Mouse (Mus musculus) heart, postnatal 0 days (tissue): ENCODE measurements around the gene Gm2310. TPM values are rescaled to one million over a fixed set of nuclear protein-coding genes. Genes with fewer than 3 reads are reported as not detected.
"Not testable (repeated sequence)": the region's sequence is repeated elsewhere in the genome, so short reads cannot be mapped to it uniquely, and the experiment has no call there.

Source experiments
- ATAC-seq: fragments of 200-750 bp; cut with Nextera tagmentation; 2 replicates; pipeline ENCODE4 v1.8.0; 2017; ENCODE audit warnings: low read depth, moderate number of reproducible peaks, moderate library complexity; ENCODE audit not compliant: insufficient read depth
- DNase-seq: peaks from one replicate; pipeline ENCODE4 v3.0.0-alpha.2; 2016; ENCODE audit warnings: low spot score
- H3K27ac ChIP-seq: fragments of 300-500 bp; sonication (generic); 2 replicates; pipeline ENCODE4 v1.5.1; 2014; ENCODE audit warnings: low read depth, mild to moderate bottlenecking
- H3K27me3 ChIP-seq: fragments of 300-500 bp; sonication (generic); 2 replicates; pipeline ENCODE4 v1.6.1; 2014; ENCODE audit warnings: low read length, mixed read lengths; ENCODE audit not compliant: control insufficient read depth, insufficient read depth
- H3K36me3 ChIP-seq: fragments of 300-500 bp; sonication (generic); replicated peaks from 2 replicates; pipeline ENCODE4 v1.6.1; 2014; ENCODE audit warnings: low read length, mixed read lengths; ENCODE audit not compliant: control insufficient read depth, insufficient read depth
- H3K4me1 ChIP-seq: fragments of 300-500 bp; sonication (generic); 2 replicates; pipeline ENCODE4 v1.6.1; 2014; ENCODE audit warnings: antibody characterized with exemption; ENCODE audit not compliant: control insufficient read depth, insufficient read depth
- H3K4me2 ChIP-seq: fragments of 300-500 bp; sonication (generic); 2 replicates; pipeline ENCODE4 v1.6.1; 2014; ENCODE audit warnings: low read depth, mild to moderate bottlenecking, low read length, moderate library complexity
- H3K4me3 ChIP-seq: fragments of 300-500 bp; sonication (generic); 2 replicates; pipeline ENCODE4 v1.5.1; 2014; ENCODE audit warnings: low read depth, low read length
- H3K9ac ChIP-seq: fragments of 300-500 bp; sonication (generic); replicated peaks from 2 replicates; pipeline ENCODE4 v1.6.1; 2014; ENCODE audit warnings: low read depth, low read length, mixed read lengths
- H3K9me3 ChIP-seq: fragments of 300-500 bp; sonication (generic); replicated peaks from 2 replicates; pipeline ENCODE4 v1.6.1; 2016; ENCODE audit warnings: low read length; ENCODE audit not compliant: control insufficient read depth
- CTCF ChIP-seq: IDR thresholded peaks from 2 replicates; pipeline ENCODE4 v1.5.1; 2016; ENCODE audit warnings: antibody characterized with exemption, control low read depth, low read depth
- EP300 ChIP-seq: IDR thresholded peaks from 2 replicates; pipeline ENCODE4 v1.6.1; 2016; ENCODE audit warnings: antibody characterized with exemption, low read depth
- WGBS: fragments of 180-500 bp; shearing (Covaris S2); extraction: QIAGEN DNeasy Blood & Tissue Kit; methylation state at CpG from one replicate; pipeline ENCODE4 v1.1.7; 2014; 5-methylcytosine and 5-hydroxymethylcytosine counted together
- polyA plus RNA-seq: library from polyadenylated mRNA; unstranded; fragments of >200 nt; fragmentation: Nextera tagmentation; extraction: Ambion mirVana; gene quantifications from 2 replicates; pipeline ENCODE4 v1.2.1, GENCODE M21; 2015
- total RNA-seq: library from RNA; depleted of rRNA; stranded (reverse); fragments of >200 nt; gene quantifications from 2 replicates; pipeline ENCODE4 v1.2.3, GENCODE M21; 2014; ENCODE audit warnings: low replicate concordance; rRNA removed

Gm2310 gene
- total RNA-seq (not detected in 2 replicates), polyA plus RNA-seq (not detected in 2 replicates)

DNA sequence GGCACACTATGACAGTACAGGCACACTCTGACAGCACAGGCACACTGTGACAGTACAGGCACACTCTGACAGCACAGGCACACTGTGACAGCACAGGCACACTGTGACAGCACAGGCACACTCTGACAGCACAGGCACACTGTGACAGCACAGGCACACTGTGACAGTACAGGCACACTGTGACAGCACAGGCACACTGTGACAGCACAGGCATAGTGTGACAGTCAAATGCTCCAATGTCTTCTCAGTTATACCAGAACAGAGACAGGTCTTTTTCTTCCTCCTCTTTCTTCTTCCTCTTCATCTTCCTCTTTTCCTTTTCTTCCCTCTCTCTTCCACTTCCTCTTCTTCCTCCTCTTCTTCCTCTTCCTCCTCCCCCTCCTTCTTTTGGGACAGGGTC, at the start of gene Gm2310:
TSS of gene Gm2310 (minus strand) at position 101 of the 400 bp plus-strand sequence.
- ATAC-seq, DNase-seq: not testable (repeated sequence)

DNA sequence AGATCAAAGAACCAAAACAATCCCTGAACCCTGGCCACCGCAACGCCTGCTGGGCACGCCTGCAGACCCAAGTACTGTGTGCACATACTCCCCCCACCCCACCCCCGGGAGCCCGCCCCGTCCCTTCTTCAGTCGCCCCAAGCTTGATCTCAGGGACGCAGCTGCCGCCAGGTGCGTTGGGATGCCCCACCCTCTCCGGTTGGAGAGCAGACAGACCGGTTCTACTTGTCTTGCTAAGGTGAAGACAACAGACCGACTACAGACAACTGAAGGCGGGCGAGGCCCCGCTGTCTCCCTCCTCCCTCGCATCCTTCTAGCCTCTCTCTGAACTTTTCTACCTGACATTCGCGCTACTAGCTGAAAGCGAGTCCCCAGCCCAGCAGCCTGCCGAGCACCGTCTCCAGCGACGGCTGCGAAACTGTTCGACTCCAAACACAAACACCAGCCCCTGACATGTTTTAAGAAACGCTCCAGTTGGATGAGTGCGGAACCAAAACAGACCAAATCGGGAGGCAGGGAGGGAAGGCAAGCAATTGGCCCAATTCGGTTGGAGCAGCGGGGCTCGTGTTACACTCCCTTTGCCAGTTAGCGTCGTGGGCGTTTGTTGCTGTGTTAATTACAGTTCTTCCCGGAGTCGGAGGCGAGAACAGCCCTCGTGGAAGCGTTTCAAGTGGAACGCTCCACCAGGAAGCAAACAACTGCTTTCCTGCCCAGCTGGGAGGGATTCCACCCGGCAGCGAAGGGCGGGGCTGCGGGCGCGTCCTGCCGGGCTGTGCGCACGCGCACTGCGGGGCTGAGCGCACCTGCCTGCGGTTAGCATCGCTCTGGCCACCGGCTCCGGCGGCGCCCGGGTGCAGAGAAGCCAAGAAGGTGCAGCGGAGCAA, 49.1 kb upstream of the Gm2310 start:
- Histone ChIP-seq H3K27ac (peak overlapping the region; percentile 69; the same call in 1 of the 2 replicates), H3K9me3 (no peaks in the 10 kb centered on the region), H3K27me3 (0 out of 2 replicates have a peak, but pooled peaks cover 3% of the 10 kb centered on the region), H3K36me3 (no peaks in the 10 kb centered on the region), H3K9ac (peak overlapping the region; percentile 31; the same call in 1 of the 2 replicates), H3K4me3 (peak overlapping the region; percentile 61), H3K4me2 (peak overlapping the region; percentile 82), H3K4me1 (peaks cover 4% of the 10 kb centered on the region; the same call in 1 of the 2 replicates)
- DNase-seq (peak; percentile 51), ATAC-seq (peak; percentile 80)
- WGBS: under 1% methylated on average over 55 of the region's 61 CpGs
- TF ChIP-seq CTCF: no peak

More for the DNA sequence above, at the start of gene Gm2310:
- H3K9me3 ChIP-seq, H3K27me3 ChIP-seq, H3K4me1 ChIP-seq, H3K36me3 ChIP-seq, H3K27ac ChIP-seq, H3K4me3 ChIP-seq, H3K9ac ChIP-seq, H3K4me2 ChIP-seq: not testable (repeated sequence)

DNA sequence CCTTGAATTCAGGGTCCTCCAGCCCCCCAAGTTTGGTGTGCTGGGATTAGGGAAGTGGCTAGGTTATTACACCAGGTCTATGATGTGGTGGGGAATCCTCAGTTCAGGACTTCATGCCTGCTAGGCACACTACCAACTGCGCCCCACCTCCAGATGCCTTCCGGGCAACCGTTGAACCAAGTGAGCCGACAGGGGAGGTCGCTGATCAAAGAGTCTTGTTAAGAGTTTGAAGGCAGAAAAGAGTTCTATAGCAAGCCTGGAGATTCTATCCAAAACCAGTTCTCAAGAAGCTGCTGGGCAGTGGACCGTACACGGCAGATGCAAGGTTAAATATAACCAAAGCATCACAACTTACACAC, 48.5 kb upstream of the Gm2310 start:
- no peak for DNase-seq

DNA sequence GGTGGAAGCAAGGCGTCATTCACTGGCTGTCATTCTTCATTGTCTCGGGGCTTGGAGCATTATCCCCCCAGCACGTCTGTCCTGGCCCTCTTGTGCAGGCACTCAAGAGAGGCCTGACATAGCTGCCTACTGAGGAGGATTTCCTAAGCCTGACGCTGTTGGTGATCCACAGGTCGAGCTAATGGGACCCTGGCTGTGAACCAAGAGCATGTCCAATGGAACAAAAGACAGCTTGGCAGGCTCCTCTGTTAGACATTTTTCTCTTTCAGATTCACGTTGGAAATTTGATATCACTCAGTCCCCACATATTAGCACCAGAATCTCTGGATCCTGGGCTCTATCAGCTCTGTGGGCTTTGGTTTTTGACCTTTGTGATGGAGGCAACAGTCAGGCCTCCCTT, 45.7 kb upstream of the Gm2310 start:
- ATAC-seq: no peak
- Histone ChIP-seq H3K4me1 (peaks cover 4% of the 10 kb centered on the region; the same call in 1 of the 2 replicates), H3K4me3 (no peak overlapping the region), H3K27me3 (no peaks in the 10 kb centered on the region), H3K4me2 (no peak overlapping the region), H3K36me3 (no peaks in the 10 kb centered on the region), H3K27ac (no peak overlapping the region), H3K9ac (no peak overlapping the region), H3K9me3 (no peaks in the 10 kb centered on the region)
- TF ChIP-seq CTCF: no peak
- TF ChIP-seq EP300: no peak
- DNase-seq: no peak
- WGBS: 43% methylated on average over 6 of the region's 6 CpGs

More for the DNA sequence above, 48.5 kb upstream of the Gm2310 start:
- H3K27me3 ChIP-seq: 0 out of 2 replicates have a peak, but pooled peaks cover 3% of the 10 kb centered on the region
- no peak for TF ChIP-seq CTCF
- no peak for TF ChIP-seq EP300
- H3K4me3 ChIP-seq: peak overlapping the region; percentile 61
- peak overlapping the region; percentile 31; the same call in 1 of the 2 replicates for H3K9ac ChIP-seq
- H3K4me1 ChIP-seq: peaks cover 4% of the 10 kb centered on the region; the same call in 1 of the 2 replicates
- 8% methylated on average over 7 of the region's 7 CpGs for WGBS
- peak overlapping the region; percentile 69; the same call in 1 of the 2 replicates for H3K27ac ChIP-seq
- H3K9me3 ChIP-seq: no peaks in the 10 kb centered on the region
- H3K4me2 ChIP-seq: peak overlapping the region; percentile 82
- no peak for ATAC-seq
- no peaks in the 10 kb centered on the region for H3K36me3 ChIP-seq

DNA sequence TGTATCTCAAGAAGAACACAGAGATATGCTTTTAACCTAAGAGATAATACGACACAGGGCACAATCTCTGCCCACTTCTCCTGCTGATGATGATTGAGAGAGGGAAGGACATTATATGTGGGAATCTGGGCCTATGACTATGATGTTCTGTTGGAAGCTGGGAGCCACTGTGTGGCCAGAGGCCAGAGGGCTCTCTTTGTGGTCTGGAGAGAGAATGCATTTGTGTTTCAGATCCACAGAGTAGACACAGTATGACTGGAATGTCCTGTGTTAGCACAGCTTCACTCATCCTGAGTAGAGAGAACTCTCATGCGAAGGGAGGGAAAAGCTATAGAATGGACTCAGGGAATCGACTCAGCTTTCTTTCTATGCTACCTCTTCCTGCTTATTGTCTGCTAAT, 44.6 kb upstream of the Gm2310 start:
- H3K4me3 ChIP-seq: no peak overlapping the region
- no peaks in the 10 kb centered on the region for H3K27me3 ChIP-seq
- peaks cover 4% of the 10 kb centered on the region; the same call in 1 of the 2 replicates for H3K4me1 ChIP-seq
- TF ChIP-seq CTCF: no peak
- TF ChIP-seq EP300: no peak
- H3K4me2 ChIP-seq: no peak overlapping the region
- no peak for ATAC-seq
- H3K9ac ChIP-seq: no peak overlapping the region
- DNase-seq: no peak
- H3K36me3 ChIP-seq: no peaks in the 10 kb centered on the region
- H3K27ac ChIP-seq: no peak overlapping the region
- no peaks in the 10 kb centered on the region for H3K9me3 ChIP-seq
- WGBS: 72% methylated on average over 3 of the region's 3 CpGs
